Mouse (Mus musculus): Measurements from ENCODE around the gene E130116L18Rik. TPM values are rescaled to one million over a fixed set of nuclear protein-coding genes. Genes with fewer than 3 reads are reported as not detected.
A peak's percentile ranks its signal among the peaks of the same experiment; 100 is the strongest.

Gene E130116L18Rik
- total and polyA plus RNA-seq, 2 experiments = not detected

GRCm38 (mm10) chr5:25254491-25254890 lies 31.5 kb upstream of the E130116L18Rik start:
- no peaks in the 10 kb centered on the region for H3K27me3 ChIP-seq (ENCODE audit: control insufficient read depth, insufficient read depth, low read length)
- H3K27ac ChIP-seq (replicated peaks; ENCODE audit: insufficient read depth, low read depth, low read length) = no peak overlapping the region
- peaks cover 15% of the 10 kb centered on the region for H3K4me1 ChIP-seq (ENCODE audit: control insufficient read depth, insufficient read depth, low read length)
- no peaks in the 10 kb centered on the region for H3K79me2 ChIP-seq (ENCODE audit: control insufficient read depth, insufficient read depth, low read length)
- 92% methylated on average over 4 of the region's 4 CpGs for WGBS
- TF ChIP-seq CTCF (IDR thresholded peaks at IDR 0.05; ENCODE audit: low read depth, low read length) = no peak
- TF ChIP-seq POLR2A (IDR thresholded peaks at IDR 0.05; ENCODE audit: extremely low read depth, insufficient read depth, low read length) = no peak
- no peak overlapping the region for H3K9ac ChIP-seq (ENCODE audit: low read depth, low read length)
- peaks cover 14% of the 10 kb centered on the region; the same call in 1 of the 2 replicates for H3K36me3 ChIP-seq (ENCODE audit: control insufficient read depth, insufficient read depth, low read length)
- H3K4me3 ChIP-seq (ENCODE audit: insufficient read depth, low read depth, low read length) = no peak overlapping the region
- DNase-seq (ENCODE audit: extremely low read depth, low read depth, low spot score) = no peak

GRCm38 (mm10) chr5:25252825-25253544 lies 30.0 kb upstream of the E130116L18Rik start:
- WGBS = 40% methylated on average over 8 of the region's 8 CpGs
- Histone ChIP-seq H3K27me3 (ENCODE audit: control insufficient read depth, insufficient read depth, low read length) (no peaks in the 10 kb centered on the region), H3K36me3 (ENCODE audit: control insufficient read depth, insufficient read depth, low read length) (peaks cover 11% of the 10 kb centered on the region; the same call in 1 of the 2 replicates), H3K79me2 (ENCODE audit: control insufficient read depth, insufficient read depth, low read length) (no peaks in the 10 kb centered on the region), H3K4me3 (ENCODE audit: insufficient read depth, low read depth, low read length) (no peak overlapping the region), H3K9ac (ENCODE audit: low read depth, low read length) (no peak overlapping the region), H3K27ac (replicated peaks; ENCODE audit: insufficient read depth, low read depth, low read length) (peak overlapping the region; percentile 82), H3K4me1 (ENCODE audit: control insufficient read depth, insufficient read depth, low read length) (peaks cover 15% of the 10 kb centered on the region)
- peak; percentile 43 for DNase-seq (ENCODE audit: extremely low read depth, low read depth, low spot score)
- TF ChIP-seq CTCF (IDR thresholded peaks at IDR 0.05; ENCODE audit: low read depth, low read length) = no peak
- no peak for TF ChIP-seq POLR2A (IDR thresholded peaks at IDR 0.05; ENCODE audit: extremely low read depth, insufficient read depth, low read length)

GRCm38 (mm10) chr5:25252423-25252822 lies 29.5 kb upstream of the E130116L18Rik start:
- Histone ChIP-seq H3K4me1 (ENCODE audit: control insufficient read depth, insufficient read depth, low read length) (peaks cover 15% of the 10 kb centered on the region), H3K27ac (replicated peaks; ENCODE audit: insufficient read depth, low read depth, low read length) (peak overlapping the region; percentile 88), H3K79me2 (ENCODE audit: control insufficient read depth, insufficient read depth, low read length) (no peaks in the 10 kb centered on the region), H3K36me3 (ENCODE audit: control insufficient read depth, insufficient read depth, low read length) (peaks cover 10% of the 10 kb centered on the region; the same call in 1 of the 2 replicates), H3K27me3 (ENCODE audit: control insufficient read depth, insufficient read depth, low read length) (no peaks in the 10 kb centered on the region), H3K9ac (ENCODE audit: low read depth, low read length) (no peak overlapping the region), H3K4me3 (ENCODE audit: insufficient read depth, low read depth, low read length) (no peak overlapping the region)
- peak; percentile 89 for DNase-seq (ENCODE audit: extremely low read depth, low read depth, low spot score)
- 19% methylated on average over 2 of the region's 2 CpGs for WGBS
- no peak for TF ChIP-seq CTCF (IDR thresholded peaks at IDR 0.05; ENCODE audit: low read depth, low read length)
- TF ChIP-seq POLR2A (IDR thresholded peaks at IDR 0.05; ENCODE audit: extremely low read depth, insufficient read depth, low read length) = no peak

GRCm38 (mm10) chr5:25247036-25247435 lies 24.1 kb upstream of the E130116L18Rik start:
- no peak overlapping the region for H3K4me3 ChIP-seq (ENCODE audit: insufficient read depth, low read depth, low read length)
- 19% methylated on average over 3 of the region's 3 CpGs for WGBS
- peaks cover 6% of the 10 kb centered on the region for H3K4me1 ChIP-seq (ENCODE audit: control insufficient read depth, insufficient read depth, low read length)
- H3K27me3 ChIP-seq (ENCODE audit: control insufficient read depth, insufficient read depth, low read length) = no peaks in the 10 kb centered on the region
- no peaks in the 10 kb centered on the region for H3K79me2 ChIP-seq (ENCODE audit: control insufficient read depth, insufficient read depth, low read length)
- peak; percentile 70 for DNase-seq (ENCODE audit: extremely low read depth, low read depth, low spot score)
- H3K36me3 ChIP-seq (ENCODE audit: control insufficient read depth, insufficient read depth, low read length) = peaks cover 5% of the 10 kb centered on the region; the same call in 1 of the 2 replicates
- no peak overlapping the region for H3K9ac ChIP-seq (ENCODE audit: low read depth, low read length)
- peak overlapping the region; percentile 67 for H3K27ac ChIP-seq (replicated peaks; ENCODE audit: insufficient read depth, low read depth, low read length)
- no peak for TF ChIP-seq CTCF (IDR thresholded peaks at IDR 0.05; ENCODE audit: low read depth, low read length)
- no peak for TF ChIP-seq POLR2A (IDR thresholded peaks at IDR 0.05; ENCODE audit: extremely low read depth, insufficient read depth, low read length)

GRCm38 (mm10) chr5:25246473-25246865 lies 23.5 kb upstream of the E130116L18Rik start:
- Histone ChIP-seq H3K4me1 (ENCODE audit: control insufficient read depth, insufficient read depth, low read length) (peaks cover 4% of the 10 kb centered on the region), H3K27me3 (ENCODE audit: control insufficient read depth, insufficient read depth, low read length) (no peaks in the 10 kb centered on the region), H3K4me3 (ENCODE audit: insufficient read depth, low read depth, low read length) (no peak overlapping the region), H3K79me2 (ENCODE audit: control insufficient read depth, insufficient read depth, low read length) (no peaks in the 10 kb centered on the region), H3K27ac (replicated peaks; ENCODE audit: insufficient read depth, low read depth, low read length) (no peak overlapping the region), H3K36me3 (ENCODE audit: control insufficient read depth, insufficient read depth, low read length) (peaks cover 5% of the 10 kb centered on the region; the same call in 1 of the 2 replicates), H3K9ac (ENCODE audit: low read depth, low read length) (no peak overlapping the region)
- TF ChIP-seq CTCF (IDR thresholded peaks at IDR 0.05; ENCODE audit: low read depth, low read length) (no peak), POLR2A (IDR thresholded peaks at IDR 0.05; ENCODE audit: extremely low read depth, insufficient read depth, low read length) (no peak)
- DNase-seq (ENCODE audit: extremely low read depth, low read depth, low spot score) = peak; percentile 31
- WGBS = 50% methylated on average over 1 of the region's 1 CpGs

All from liver, adult 2 months (tissue).